Mouse (Mus musculus) heart, adult 8-10 months (tissue): Measurements from ENCODE around the gene Mrpl36. TPM values are rescaled to one million over a fixed set of nuclear protein-coding genes. Genes with fewer than 3 reads are reported as not detected.

Experiments
- DNase-seq: peaks from one replicate; pipeline ENCODE4 v3.0.0; 2022; ENCODE audit warnings: low spot score
- total RNA-seq, 4 experiments: library from RNA; stranded (reverse); gene quantifications; 2 replicates each; pipeline ENCODE4 v1.2.4; 2022

The Mrpl36 gene
- total RNA-seq, result 10 to 100 TPM; 55.1 to 69.7 (median 59.7) TPM

GRCm38 (mm10) chr13:73327827-73328698, at the start of gene Mrpl36, which contains the start of gene Ndufs6:
Gene Mrpl36, plus strand, starts transcription at chr13:73328513.
Gene Ndufs6, minus strand, starts transcription at chr13:73328542.
- DNase-seq, result peak; percentile 93

- no peak for DNase-seq
Measured at GRCm38 (mm10) chr13:73279196-73279595, 49.1 kb upstream of the Mrpl36 start.

- DNase-seq, result no peak
Measured at GRCm38 (mm10) chr13:73282407-73282806, 45.9 kb upstream of the Mrpl36 start.

- no peak for DNase-seq
Measured at GRCm38 (mm10) chr13:73283534-73283933, 44.8 kb upstream of the Mrpl36 start.

GRCm38 (mm10) chr13:73290206-73290605, 38.1 kb upstream of the Mrpl36 start:
- DNase-seq, result peak; percentile 46

- no peak for DNase-seq
Measured at GRCm38 (mm10) chr13:73291102-73291501, 37.2 kb upstream of the Mrpl36 start.

- DNase-seq, result no peak
Measured at GRCm38 (mm10) chr13:73298717-73299116, 29.6 kb upstream of the Mrpl36 start.

- no peak for DNase-seq
Measured at GRCm38 (mm10) chr13:73299322-73299721, 29.0 kb upstream of the Mrpl36 start.

- no peak for DNase-seq
Measured at GRCm38 (mm10) chr13:73304729-73305128, 23.6 kb upstream of the Mrpl36 start.

GRCm38 (mm10) chr13:73305398-73306084, 22.8 kb upstream of the Mrpl36 start:
- no peak for DNase-seq

GRCm38 (mm10) chr13:73306085-73306410, 22.3 kb upstream of the Mrpl36 start:
- no peak for DNase-seq

- no peak for DNase-seq
Measured at GRCm38 (mm10) chr13:73306430-73306829, 21.9 kb upstream of the Mrpl36 start.

GRCm38 (mm10) chr13:73310183-73310929, 18.0 kb upstream of the Mrpl36 start:
- no peak for DNase-seq

GRCm38 (mm10) chr13:73320048-73320447, 8.3 kb upstream of the Mrpl36 start:
- DNase-seq, result no peak

- DNase-seq, result no peak
Measured at GRCm38 (mm10) chr13:73322626-73323025, 5.7 kb upstream of the Mrpl36 start.

- DNase-seq, result no peak
Measured at GRCm38 (mm10) chr13:73323406-73323805, 4.9 kb upstream of the Mrpl36 start.

- peak; percentile 88 for DNase-seq
Measured at GRCm38 (mm10) chr13:73330844-73331501, 2.7 kb downstream of the Mrpl36 start.

GRCm38 (mm10) chr13:73331736-73332135, 3.4 kb downstream of the Mrpl36 start:
- no peak for DNase-seq

- no peak for DNase-seq
Measured at GRCm38 (mm10) chr13:73336753-73337152, 8.4 kb downstream of the Mrpl36 start.

- no peak for DNase-seq
Measured at GRCm38 (mm10) chr13:73345102-73345890, 17.0 kb downstream of the Mrpl36 start.

- no peak for DNase-seq
Measured at GRCm38 (mm10) chr13:73346131-73346530, 17.8 kb downstream of the Mrpl36 start.
